Mouse (Mus musculus) erythroblast, adult 5-6 weeks (primary cell): Measurements from ENCODE around the gene Zkscan7. TPM values are rescaled to one million over a fixed set of nuclear protein-coding genes. Genes with fewer than 3 reads are reported as not detected.

Source experiments
- ATAC-seq: replicated peaks from 2 replicates; pipeline ENCODE4 v1.8.0; 2016; ENCODE audit warnings: moderate number of reproducible peaks, mild to moderate bottlenecking, moderate TSS enrichment, inconsistent platforms; ENCODE audit not compliant: poor library complexity, low FRiP score, severe bottlenecking
- total RNA-seq, 2 experiments: library from RNA; stranded (forward) in 1 of 2; stranded (reverse) in 1 of 2; fragments of 150-400 nt in 1 of 2; fragments of 200-764, 138-1000 nt in 1 of 2; gene quantifications; 2 replicates each; pipeline versions ENCODE4 v1.2.3 to v1.2.4; 2015 to 2017; ENCODE audit warnings: low replicate concordance in 2 of 2

The Zkscan7 gene
- total RNA-seq, 2 experiments from 2014 or later = 0.77 TPM; not detected in 1

- peak; percentile 69; the same call in 1 of the 2 replicates for ATAC-seq
Measured at GRCm38 (mm10) chr9:122886372-122887179, 1.1 kb downstream of the Zkscan7 start.

- ATAC-seq = no peak
Measured at GRCm38 (mm10) chr9:122901047-122901446, 15.6 kb downstream of the Zkscan7 start.

DNA sequence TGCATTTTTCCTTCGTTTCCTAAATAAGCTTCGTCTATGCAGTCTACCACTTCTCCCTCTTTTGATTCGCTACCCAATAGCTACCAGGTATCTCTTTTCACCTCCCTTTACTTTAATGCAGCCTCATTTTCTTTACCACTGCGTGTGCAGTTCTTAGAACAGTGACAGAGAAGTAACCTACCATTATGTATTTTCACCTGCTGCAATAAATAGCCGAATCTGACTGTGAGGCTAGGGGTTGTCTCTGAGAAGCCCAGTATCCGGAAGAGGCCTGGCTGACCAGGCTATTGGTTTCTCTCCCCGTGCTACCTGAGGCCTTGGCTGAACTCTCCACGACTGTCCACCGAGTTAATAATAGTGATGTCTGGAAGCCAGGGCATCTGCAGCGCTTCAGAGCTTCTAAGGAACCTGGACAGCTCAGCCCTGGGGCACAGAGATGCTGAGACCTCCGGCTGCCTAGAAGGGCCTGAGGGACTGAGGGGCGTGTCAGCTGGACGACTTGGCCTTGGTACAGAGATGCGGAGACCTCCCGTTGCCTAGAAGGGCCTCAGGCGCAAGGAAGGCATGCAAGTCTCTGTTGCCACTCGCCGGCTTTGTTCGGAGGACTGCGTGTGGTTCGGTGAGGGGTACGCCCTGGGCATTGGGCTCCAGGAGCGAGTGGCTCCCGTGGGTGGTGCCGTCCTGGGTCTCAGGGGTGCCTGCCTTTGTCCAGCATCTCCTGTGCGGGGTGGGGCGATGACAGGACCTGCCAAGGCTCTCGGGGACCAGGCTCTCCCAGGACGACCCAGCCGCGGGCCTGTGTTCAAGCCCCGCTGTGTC is 17.4 kb downstream of the Zkscan7 start:
- ATAC-seq = no peak

- no peak for ATAC-seq
Measured at GRCm38 (mm10) chr9:122922436-122922835, 37.0 kb downstream of the Zkscan7 start.

DNA sequence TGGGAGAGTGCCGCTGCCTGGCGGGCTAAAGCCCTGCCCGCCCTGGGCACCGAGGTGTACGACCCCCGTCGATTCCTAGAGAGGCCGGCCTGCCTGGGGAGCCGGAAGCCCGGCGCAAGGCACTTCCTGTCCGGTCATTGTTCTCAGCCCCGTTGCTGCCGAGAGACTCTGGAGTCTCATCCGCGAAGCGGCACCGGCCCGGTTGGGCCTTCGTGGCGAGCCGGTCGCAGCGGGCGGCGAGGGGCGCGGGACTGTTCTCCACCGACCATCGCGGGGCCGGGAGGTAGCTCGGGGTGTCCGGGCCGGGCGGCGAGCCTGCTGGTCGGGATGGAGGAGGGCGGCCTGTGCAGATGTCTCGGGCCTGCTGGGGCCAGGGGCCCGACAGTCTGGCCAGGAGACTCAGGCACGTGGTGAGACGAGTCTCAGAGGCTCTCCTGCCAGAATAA is 37.5 kb downstream of the Zkscan7 start, which contains the start of gene Zfp105:
Zfp105 (plus strand) TSS at position 137 of the 446 bp plus-strand sequence.
- ATAC-seq = no peak

- no peak for ATAC-seq
Measured at GRCm38 (mm10) chr9:122928915-122929314, 43.4 kb downstream of the Zkscan7 start.

Other genes starting within 250 kb of the Zkscan7 start
- 0.21 TPM in 1 of 2 replicates, not detected in the other for gene Topaz1, start 138.3 kb upstream of the Zkscan7 start, total RNA-seq (2015; ENCODE audit: low replicate concordance)
- gene Topaz1, start 138.3 kb upstream of the Zkscan7 start, total RNA-seq (2017; ENCODE audit: low replicate concordance) = 0.14 TPM in 1 of 2 replicates, not detected in the other
- gene Tcaim, start 80.1 kb upstream of the Zkscan7 start, total RNA-seq (2015; ENCODE audit: low replicate concordance) = 0.19 and 0.84 TPM in 2 replicates
- gene Tcaim, start 80.1 kb upstream of the Zkscan7 start, total RNA-seq (2017; ENCODE audit: low replicate concordance) = 1.3 and 1.7 TPM in 2 replicates
- not detected in 2 replicates for gene Gm35549, start 41.6 kb upstream of the Zkscan7 start, total RNA-seq (2015; ENCODE audit: low replicate concordance)
- gene Gm35549, start 41.6 kb upstream of the Zkscan7 start, total RNA-seq (2017; ENCODE audit: low replicate concordance) = not detected in 2 replicates
- 16.7 TPM in 2 replicates for gene Zfp445, start 19.7 kb upstream of the Zkscan7 start, total RNA-seq (2015; ENCODE audit: low replicate concordance)
- 18.7 and 19.8 TPM in 2 replicates for gene Zfp445, start 19.7 kb upstream of the Zkscan7 start, total RNA-seq (2017; ENCODE audit: low replicate concordance)
- 1.9 TPM in 1 of 2 replicates, not detected in the other for gene Zfp105, start 37.4 kb downstream of the Zkscan7 start, total RNA-seq (2015; ENCODE audit: low replicate concordance)
- gene Zfp105, start 37.4 kb downstream of the Zkscan7 start, total RNA-seq (2017; ENCODE audit: low replicate concordance) = 1.8 TPM in 1 of 2 replicates, not detected in the other
- 22.9 and 32.4 TPM in 2 replicates for gene 1110059G10Rik, start 65.3 kb downstream of the Zkscan7 start, total RNA-seq (2015; ENCODE audit: low replicate concordance)
- 5.8 and 18.7 TPM in 2 replicates for gene 1110059G10Rik, start 65.3 kb downstream of the Zkscan7 start, total RNA-seq (2017; ENCODE audit: low replicate concordance)
- 43.4 and 70.8 TPM in 2 replicates for gene Kif15, start 65.4 kb downstream of the Zkscan7 start, total RNA-seq (2015; ENCODE audit: low replicate concordance)
- gene Kif15, start 65.4 kb downstream of the Zkscan7 start, total RNA-seq (2017; ENCODE audit: low replicate concordance) = 118 and 133 TPM in 2 replicates
- gene Tmem42, start 135.6 kb downstream of the Zkscan7 start, total RNA-seq (2015; ENCODE audit: low replicate concordance) = 2.5 and 5.4 TPM in 2 replicates
- gene Tmem42, start 135.6 kb downstream of the Zkscan7 start, total RNA-seq (2017; ENCODE audit: low replicate concordance) = 1.1 and 1.3 TPM in 2 replicates
- gene Tgm4, start 149.0 kb downstream of the Zkscan7 start, total RNA-seq (2015; ENCODE audit: low replicate concordance) = not detected in 2 replicates
- not detected in 2 replicates for gene Tgm4, start 149.0 kb downstream of the Zkscan7 start, total RNA-seq (2017; ENCODE audit: low replicate concordance)
- 11.7 and 24.9 TPM in 2 replicates for gene Zdhhc3, start 227.5 kb downstream of the Zkscan7 start, total RNA-seq (2015; ENCODE audit: low replicate concordance)
- 8.4 and 15.1 TPM in 2 replicates for gene Zdhhc3, start 227.5 kb downstream of the Zkscan7 start, total RNA-seq (2017; ENCODE audit: low replicate concordance)
- gene Exosc7, start 227.5 kb downstream of the Zkscan7 start, total RNA-seq (2015; ENCODE audit: low replicate concordance) = 6.5 and 12.3 TPM in 2 replicates
- 12.9 and 24.5 TPM in 2 replicates for gene Exosc7, start 227.5 kb downstream of the Zkscan7 start, total RNA-seq (2017; ENCODE audit: low replicate concordance)